Mouse (Mus musculus) layer of hippocampus, adult 11-12 months (tissue): Measurements from ENCODE around the gene Fmnl2.

Experiments used
- DNase-seq: peaks from one replicate; pipeline ENCODE4 v3.0.0; 2022; ENCODE audit warnings: low spot score

Fmnl2 gene

DNA sequence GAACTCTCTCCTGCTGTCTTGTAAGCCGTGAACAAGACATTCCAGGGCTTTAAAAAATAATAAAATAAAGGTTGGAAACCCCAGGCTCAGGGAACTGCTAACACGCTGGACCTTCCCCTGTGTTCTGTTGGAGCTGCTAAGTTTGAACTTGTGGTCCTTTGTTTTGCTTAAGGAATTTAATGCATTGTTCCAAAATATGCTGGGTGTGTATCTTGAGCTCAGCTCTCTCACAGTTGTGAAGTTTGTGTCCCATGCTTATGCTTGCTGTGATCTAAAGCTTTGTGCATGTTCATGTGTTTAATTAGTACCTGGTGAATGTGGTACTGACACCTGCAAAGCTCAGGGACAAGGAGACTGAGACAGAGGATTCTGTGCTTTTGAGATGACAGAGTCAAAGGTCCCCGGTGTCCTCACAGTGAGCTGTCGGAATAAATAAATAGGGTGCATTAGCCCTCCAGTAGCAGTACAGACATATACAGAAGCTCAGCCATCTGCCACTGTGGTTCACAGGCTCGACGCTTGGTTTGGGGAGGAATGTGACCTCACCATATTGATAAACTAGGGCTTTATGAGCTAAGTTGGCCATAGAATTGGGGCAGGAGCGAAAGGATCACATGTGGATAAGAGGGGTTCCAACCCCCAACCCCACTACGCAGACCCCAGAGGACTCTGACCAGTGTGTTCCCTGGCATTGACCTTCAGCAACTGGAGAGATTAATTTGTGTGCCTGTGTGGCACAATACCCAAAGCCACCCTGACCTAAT lies 100.3 kb downstream of the Fmnl2 start:
- no peak for DNase-seq

DNA sequence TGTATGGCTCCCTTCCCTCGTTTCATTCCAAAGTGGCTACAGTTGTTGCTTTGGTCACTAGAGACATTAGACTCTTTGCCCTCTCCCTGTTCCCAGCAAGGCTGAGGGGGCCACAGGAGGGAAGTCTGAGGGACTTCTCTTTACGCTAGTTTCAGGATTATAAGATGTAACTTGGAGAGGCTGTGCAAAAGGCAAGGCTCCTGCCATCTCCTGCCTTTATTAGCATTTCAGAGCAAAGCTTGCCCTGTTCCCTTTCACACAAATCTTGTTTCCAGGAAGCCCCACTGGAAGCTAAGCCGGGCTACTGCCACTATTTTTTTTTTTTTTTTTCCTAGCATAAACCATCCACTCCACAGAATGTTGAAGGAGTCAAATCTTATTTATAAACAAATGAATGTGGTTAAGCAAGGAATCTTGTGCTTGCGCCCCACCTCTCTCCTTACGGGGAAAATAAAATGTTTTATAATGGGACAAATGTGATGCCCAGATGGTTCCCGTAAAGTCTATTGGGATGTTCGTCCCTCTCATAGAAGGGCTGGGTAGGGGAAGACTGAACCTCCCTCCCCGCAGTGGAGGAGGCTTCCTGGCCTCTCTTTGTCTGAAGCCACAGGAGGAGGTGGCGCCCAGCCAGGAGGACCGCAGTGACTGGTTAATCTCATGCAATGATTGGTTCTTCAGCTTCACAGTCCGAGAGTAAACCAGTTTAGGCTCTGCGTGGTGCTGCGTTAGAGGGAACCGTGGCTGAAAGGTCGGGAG lies 101.1 kb downstream of the Fmnl2 start:
- peak; percentile 73 for DNase-seq

DNA sequence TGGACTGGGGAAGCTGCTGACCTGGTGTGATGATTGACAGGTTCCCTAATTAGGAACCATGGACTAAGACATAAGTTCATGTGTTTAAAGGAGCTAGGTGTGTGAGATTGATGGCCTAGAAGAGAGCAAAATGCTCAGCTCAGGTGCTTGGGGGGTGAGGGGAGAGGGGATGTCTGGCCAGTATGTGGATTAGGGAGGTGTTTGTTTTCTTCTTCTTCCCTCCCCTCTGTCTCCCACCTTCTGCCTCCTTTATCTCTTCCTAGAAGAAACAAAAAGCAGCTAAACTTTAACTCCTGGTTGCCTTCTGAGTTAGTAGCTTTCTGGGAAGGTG lies 101.6 kb downstream of the Fmnl2 start:
- no peak for DNase-seq

DNA sequence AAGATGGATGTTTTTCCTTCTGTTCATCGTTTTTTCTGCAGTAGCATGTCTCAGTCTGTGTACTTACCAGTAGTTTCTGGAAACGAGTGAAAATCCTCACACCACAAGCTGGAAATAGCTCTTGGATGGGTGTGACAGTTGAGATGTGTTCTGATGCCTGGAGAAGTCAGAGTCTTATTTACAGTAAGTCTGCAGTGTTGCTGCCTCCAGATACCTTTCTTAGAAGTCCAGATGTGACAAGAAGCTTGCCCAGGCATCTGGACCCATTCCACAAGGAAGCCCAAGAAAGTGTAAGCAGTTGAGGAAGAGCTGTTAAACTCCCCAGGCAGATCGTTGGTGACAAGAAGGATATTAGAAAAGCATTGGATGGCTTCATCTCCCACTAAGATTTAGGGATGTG lies 102.3 kb downstream of the Fmnl2 start:
- no peak for DNase-seq

DNA sequence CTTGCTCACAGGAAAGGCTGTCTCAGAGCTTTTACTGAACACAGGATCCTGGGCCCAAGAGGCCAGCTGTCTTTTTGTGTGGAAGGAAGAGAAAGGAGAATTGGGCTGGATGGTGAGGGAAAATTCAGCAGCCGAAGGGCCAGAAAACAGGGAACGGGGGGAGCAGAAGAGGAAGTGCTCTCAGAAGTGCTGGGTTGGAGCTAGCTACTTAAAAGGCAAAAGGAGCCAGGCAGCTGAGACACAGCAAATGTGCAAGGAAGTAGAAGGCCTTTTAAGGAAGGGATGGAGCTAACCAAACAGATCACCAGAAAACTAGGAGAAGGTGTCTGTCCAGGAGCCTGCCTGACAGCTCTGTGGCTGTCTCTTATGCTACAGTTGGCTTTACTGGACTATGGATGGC lies 103.0 kb downstream of the Fmnl2 start:
- no peak for DNase-seq

DNA sequence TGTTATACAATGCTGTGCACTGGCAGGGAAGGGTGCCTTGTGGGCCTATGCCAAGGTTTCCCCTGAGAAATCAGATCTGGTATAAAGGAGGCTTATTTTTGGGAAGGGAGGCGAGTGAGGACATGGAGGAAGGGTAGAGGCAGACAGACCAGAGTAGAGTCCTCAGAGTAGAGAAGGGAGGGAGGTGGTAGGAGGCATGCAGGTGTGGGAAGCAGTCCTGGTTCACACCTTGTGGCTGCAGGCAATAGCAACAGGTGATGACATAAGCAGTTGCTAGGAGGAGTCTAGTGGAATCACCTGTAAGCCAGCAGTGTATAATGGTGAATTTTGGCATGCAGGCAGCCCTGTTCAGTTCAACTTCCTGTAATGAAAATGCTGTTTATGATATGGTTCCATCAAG lies 105.8 kb downstream of the Fmnl2 start:
- no peak for DNase-seq

DNA sequence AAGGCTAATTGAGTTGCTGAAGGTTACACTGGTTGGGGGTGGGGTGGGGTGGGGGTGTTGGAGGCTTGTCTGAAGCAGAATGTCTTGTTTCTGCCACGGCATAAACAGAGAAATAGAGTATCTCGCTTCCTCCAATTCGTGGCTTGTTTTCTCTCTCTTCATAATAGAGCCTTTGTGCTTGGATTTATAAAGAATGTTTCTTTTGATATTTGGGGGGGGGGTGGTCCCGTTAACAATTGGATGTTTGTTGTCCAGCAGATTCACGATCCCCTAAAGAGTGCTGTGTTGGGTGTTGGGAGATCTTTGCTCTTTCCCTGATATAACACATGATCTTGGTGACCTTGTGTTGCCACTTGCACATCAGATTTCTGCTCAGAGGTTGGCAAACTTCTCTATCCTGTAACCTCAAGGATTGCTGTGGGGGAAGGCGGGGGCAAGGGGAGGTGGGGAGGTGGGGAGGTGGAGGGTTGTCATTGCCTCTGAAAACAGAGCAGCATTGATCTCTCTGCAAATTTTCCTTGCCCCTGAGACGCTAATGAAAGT lies 106.8 kb downstream of the Fmnl2 start:
- no peak for DNase-seq

DNA sequence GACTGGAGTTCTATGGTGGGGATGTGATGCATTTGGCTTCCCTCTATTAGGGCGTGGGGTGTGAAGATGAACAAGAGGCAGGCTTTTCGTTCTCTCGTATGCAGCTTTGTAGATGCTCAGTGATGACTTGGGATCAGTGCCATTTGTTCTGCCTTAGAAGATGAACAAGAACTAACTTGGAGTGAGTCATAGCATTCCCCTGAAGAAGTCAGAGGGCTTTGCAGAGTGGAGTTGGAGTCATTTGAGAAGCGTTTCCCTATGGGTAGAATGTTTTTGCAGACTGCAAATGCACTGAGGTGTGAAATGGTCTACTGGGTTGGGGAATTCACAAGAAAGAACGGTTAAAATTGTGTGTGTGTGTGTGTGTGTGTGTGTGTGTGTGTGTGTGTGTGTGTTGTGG lies 108.6 kb downstream of the Fmnl2 start:
- DNase-seq, result no peak

DNA sequence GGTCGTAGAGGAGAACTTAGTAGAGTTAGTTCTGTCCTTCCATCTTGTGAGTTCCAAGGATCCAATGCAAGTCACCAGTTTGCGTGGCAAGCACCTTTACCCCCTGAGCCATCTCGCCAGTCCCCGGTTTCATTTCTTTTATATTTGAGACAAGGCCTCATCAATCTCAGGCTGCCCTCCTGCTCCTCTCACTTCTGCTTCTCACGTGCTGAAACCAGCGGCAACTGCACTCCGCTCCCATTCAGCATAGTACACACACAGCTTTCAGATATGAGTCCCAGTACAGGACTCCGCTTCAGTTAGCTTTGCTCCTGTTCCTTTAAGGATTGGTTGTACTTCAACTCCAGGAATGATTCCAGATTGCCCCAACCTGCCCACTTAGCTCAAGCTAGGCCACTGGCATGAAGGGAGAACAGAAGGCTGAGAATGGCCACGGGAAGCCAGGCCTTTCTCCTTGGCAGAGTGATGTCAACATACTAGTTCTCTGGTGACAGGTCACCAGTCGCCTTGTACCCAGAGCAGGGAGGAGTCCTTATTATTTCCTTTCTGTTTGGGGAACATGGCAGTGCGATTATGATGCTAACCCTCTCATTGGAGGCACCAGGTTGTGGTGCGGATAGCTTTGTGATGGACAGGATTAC lies 109.3 kb downstream of the Fmnl2 start:
- no peak for DNase-seq

DNA sequence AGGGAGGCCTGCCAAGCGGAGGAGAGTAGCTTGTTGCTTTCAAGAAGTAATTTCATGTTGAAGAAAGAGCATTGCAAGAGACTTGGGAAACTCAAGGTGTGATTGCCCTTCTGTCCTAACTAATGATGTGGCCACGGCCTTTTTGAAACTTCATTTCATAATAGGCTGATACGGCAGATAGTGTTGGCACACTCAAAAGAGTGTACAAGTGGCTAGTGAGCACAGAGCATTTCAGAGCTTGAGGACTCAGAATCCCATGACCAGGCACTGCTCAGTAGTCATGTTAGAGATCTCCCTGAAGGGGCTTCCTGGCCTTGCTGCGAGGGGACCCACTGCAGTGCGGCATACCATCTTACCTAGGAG lies 109.8 kb downstream of the Fmnl2 start:
- DNase-seq, result no peak

DNA sequence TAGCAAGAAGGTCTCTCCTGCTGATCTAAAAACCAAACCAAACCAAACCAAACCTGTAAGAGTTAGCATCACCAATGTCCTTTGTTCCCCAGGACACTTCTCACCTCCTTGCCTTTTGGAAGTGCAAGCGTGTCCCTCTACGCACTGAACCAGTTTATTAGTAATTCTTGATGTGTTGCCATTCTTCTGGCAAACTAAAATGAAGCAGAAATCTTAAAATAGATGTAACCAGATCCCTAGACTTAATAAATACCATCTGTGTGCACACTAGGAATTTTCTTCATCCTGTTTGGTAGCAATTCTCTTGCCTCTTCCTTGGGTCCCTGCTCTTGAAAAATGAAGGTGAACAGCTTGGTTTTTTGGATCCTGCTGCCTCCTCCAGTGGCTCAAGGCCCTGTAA lies 111.2 kb downstream of the Fmnl2 start:
- no peak for DNase-seq

DNA sequence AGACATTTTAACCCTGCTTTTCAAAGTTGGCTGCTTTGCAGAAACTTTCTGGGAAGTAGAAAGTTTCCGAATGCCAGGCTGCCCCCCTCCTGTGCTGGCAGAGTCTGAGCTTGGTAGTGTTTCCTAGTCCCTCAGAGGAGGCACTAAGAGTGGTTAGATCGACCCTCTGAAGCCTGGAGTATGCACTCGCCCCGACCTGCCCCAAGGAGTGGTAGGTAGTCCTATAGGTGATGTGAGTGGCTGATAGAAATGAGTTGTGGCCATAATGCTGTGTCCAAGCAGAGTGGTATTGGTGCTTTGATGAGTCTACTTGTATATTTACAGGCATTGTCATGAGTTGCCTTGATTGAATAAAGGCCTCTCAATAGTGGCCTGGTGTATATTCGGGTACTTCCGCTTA lies 116.4 kb downstream of the Fmnl2 start:
- no peak for DNase-seq

DNA sequence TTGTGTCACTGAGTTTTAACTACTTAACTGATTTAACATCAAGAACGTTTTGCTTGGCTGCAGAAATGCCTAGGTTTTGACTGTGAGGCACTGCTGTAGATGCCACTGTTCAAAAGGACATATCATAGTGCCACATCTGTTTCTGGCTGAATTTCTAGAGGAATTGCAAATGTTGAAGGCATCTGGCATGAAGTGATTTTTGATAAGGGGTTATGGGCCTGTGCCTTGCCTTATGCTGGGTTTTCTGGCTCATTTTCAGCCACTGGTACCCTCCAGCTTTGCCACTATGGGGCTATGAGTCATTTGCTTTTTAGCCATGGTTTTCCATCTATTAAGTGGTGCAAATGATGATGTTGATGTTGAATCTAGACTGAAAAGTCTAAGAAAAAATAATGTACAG lies 117.1 kb downstream of the Fmnl2 start:
- DNase-seq, result no peak

DNA sequence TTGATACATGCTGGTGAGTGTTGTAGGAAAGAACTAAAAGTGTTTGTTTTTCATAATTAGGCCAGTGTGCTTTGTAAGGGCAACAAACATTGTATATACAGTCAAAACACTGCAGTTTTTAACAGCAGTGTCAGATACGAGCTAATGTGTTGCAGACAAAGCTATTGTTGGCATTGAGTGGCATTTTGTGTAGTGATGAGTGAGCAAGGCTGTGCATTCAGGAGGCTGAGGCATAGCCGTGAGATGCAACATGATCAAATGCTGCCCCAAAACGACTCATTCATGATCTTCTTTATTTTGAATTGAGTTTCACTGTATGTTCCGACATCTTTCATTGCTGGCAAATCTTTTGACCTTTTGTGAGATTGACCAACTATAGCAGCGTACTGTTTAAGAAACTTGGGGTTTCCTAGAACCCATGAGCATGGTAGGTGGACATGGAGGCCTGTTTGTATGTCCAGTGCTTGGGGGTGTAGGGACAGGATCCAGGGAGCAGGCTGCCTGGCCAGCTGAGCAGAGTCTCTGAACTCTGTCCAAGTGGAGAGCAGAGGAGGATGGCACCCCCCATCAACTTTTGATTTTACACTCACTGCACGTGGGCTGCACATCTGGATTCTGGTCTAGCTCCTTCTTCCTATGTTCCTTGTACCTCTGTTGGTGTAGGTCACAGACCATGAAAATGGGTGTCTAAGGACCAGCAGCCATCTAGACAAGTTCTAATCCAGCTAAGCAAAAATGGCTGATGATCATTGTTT lies 120.4 kb downstream of the Fmnl2 start:
- DNase-seq, result no peak

DNA sequence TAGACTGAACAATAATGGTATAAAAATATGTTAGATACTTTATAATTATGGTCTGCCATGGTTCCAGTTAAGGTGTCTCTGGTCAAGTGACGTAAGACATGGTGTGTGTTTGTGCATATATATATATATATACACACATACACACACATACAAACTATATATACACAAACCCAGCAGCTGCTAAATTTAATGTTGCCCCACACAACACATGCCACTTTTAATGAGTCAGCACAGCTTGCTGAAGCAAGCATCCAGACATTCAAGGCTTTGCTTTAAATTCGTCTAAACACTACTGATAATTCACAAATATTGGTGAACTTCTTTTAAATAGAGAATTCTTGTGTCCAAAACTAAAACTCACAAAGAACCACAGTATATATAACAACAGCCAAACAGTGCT lies 121.1 kb downstream of the Fmnl2 start:
- DNase-seq, result no peak

DNA sequence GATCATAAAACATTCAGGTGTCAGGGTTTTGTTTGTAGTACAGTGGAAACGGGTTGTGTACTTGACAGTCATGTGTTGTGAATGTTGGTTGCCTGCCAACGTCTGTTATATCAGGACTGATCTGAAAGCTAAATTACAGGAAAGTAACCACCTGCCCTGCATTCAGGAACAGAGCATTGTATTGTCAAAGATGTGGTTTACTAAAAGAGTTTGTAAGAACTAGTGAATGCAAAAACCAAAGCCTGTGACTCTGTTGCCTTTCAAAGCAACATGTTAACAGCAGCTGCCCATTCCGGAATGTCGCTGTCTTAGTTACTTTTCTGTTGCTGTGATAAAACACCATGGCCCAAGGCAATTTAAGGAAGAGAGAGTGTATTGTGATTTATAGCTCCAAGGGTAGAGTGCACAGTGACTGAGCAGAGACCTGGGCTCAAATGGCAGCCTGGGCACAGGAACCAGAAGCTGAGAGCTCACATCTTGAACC lies 121.7 kb downstream of the Fmnl2 start:
- no peak for DNase-seq

DNA sequence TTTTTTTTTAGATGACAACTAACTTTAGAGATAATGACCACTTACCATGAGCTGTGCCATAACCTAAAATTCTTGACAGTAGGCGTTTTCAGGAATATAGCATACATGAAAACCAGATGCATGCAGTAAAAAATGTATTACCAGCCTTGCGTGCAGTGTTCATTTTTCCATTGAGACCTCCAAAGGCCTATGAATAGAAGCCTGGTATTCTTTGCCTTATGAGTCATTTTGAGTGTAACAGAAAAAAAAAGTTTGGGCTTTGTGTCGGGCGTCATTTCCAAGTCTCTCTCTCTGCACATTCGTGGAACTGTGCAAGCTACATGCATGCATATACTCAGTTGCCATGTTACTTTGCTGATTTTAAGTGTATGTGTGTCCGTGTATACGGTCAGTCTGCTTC lies 123.5 kb downstream of the Fmnl2 start:
- DNase-seq, result no peak

DNA sequence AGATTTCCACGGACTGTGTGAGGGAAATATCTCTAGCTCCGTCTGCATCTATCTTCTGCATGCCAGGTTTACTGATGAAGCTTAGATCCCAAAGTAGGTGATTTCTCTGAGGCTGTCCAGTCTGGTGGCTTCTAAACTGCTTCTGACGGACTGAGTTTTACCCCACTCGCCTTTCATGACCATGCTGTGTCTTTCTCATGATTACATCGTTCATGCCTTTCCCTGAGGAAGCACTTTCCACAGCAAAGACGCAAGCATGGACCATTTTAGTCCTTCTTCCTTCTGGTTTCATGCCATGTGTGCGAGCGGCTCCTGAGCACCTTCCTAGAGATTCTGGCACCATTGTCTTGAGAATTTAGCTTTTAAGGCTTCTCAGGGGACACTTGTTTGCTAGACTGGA lies 123.9 kb downstream of the Fmnl2 start:
- DNase-seq, result no peak

DNA sequence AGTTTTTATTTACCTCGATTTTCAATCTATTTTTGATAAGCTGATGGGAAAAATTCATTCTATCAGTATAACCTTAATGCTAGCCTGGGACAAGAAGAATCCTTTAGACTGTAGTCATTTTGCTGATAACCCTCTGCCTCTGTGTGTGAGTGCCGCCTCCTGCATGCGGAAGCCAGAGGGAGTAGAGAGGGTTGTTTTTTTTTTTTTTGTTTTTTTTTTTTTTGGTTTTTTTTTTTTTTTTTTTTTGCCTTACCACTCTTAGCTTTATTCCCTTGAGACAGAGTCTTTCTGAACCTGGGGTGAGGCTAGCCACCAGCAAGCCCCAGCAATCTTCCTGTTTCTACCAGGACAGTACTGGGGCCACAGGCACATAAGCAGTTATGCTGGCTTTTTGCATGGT lies 124.8 kb downstream of the Fmnl2 start:
- no peak for DNase-seq

DNA sequence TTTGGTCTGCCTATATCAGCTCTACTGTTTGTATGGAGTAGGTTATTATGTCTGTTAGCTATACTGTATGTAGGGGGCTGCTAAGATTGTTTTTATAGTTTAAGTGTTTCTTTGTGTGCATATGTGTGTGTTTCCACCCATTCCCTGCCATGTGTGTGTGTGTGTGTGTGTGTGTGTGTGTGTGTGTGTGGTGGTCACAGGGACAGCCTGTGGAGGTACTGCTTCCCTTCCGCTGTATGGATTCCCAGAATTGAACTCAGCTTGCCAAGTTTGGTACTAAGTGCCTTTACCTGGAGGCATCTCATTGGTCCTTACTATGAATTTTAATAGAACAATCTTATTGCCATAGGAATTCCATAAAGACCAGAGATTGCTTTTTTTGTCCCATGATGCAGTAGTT lies 126.9 kb downstream of the Fmnl2 start:
- DNase-seq, result no peak

DNA sequence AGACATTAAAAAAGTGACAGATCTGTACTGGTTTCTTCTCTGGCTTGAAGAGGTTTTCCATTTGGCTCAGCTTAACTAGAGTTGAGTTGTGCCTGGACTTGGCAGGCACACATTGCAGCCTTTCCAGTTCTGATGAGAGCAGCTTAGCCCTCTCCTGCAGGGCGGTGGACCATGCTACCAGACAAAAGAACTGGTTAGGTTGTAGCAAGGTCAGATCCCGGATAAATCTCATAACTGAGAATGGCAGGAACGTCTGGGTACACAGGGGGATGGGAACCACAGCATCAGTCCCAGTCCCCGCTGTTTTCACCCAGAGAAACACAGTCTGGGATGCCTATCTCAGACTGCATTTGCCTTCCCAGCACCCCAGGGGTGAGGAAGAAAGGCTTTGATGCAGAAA lies 127.5 kb downstream of the Fmnl2 start:
- no peak for DNase-seq

DNA sequence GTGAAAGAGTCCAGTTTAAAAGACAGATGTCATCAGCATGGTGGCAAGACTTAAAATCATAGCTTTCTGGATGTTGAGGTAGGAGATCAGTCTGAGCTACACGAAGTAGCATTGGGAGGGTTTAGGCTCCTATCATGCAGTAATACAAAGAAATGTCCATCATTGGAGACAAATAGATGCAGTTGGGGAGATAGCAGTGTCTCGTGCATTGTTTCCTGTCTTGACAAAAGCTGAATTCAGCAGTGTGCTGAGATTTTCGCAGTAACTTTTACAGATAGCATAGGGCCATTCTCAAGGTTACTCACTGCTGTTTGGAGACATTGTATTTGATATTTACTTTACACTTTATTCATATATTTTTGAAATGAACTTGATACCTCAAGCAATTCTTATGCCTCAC lies 128.7 kb downstream of the Fmnl2 start:
- DNase-seq, result no peak
